Mouse (Mus musculus): ENCODE data around the gene Spata25. TPM values are rescaled to one million over a fixed set of nuclear protein-coding genes. Genes with fewer than 3 reads are reported as not detected.

Spata25 gene
- polyA plus RNA-seq, 1 experiment from 2014 or later = 0.14 TPM

- in situ Hi-C loops (cut with MboI; ENCODE audit: low pct_unique_long_range_greater_than_20kb) = no loop called here
- ChIA-PET POLR2A (interaction anchor here (0.6 to 2.1 kb wide), 3 partner anchors 11 to 23 kb away, joined by 3 to 5 read pairs (median 5); no protein-coding TSS in a partner anchor), CTCF (interaction anchor here (0.6 to 2.9 kb wide), 16 partner anchors 8 to 116 kb away, joined by 3 to 53 read pairs (median 4); partner anchors contain the start of genes Acot8, Snx21, Tnnc2 and Zswim3)
- ATAC-seq = no peak
- no peak for TF ChIP-seq CTCF (IDR thresholded peaks at IDR 0.05)
- no peak for DNase-seq (ENCODE audit: low read depth, low spot score)
- no peaks in the 10 kb centered on the region for H3K27me3 ChIP-seq
These were observed 34.6 kb downstream of the Spata25 start for GRCm38 (mm10) chr2:164793772-164794171.

- TF ChIP-seq CTCF (IDR thresholded peaks at IDR 0.05) = no peak
- ATAC-seq = peak; percentile 53
- no peak for DNase-seq (ENCODE audit: low read depth, low spot score)
- ChIA-PET POLR2A (interaction anchor here (2.1 kb wide), 1 partner anchor 21 kb away, joined by 5 read pairs; no protein-coding TSS in a partner anchor), CTCF (interaction anchor here (0.9 to 2.9 kb wide), 11 partner anchors 8 to 117 kb away, joined by 3 to 53 read pairs (median 4); partner anchors contain the start of genes Acot8, Snx21, Tnnc2 and Zswim3)
- in situ Hi-C loops (cut with MboI; ENCODE audit: low pct_unique_long_range_greater_than_20kb) = no loop called here
- no peaks in the 10 kb centered on the region for H3K27me3 ChIP-seq
These were observed 35.1 kb downstream of the Spata25 start for GRCm38 (mm10) chr2:164793236-164793635.

- ATAC-seq (no peak), DNase-seq (ENCODE audit: low read depth, low spot score) (no peak)
- POLR2A ChIA-PET = interaction anchor here (0.6 to 2.1 kb wide), 3 partner anchors 13 to 340 kb away, joined by 3 to 5 read pairs (median 5); partner anchors contain the start of gene Tnnc2
- in situ Hi-C loops (cut with MboI; ENCODE audit: low pct_unique_long_range_greater_than_20kb) = no loop called here
- CTCF ChIA-PET = interaction anchor here (0.9 to 2.9 kb wide), 7 partner anchors 11 to 117 kb away, joined by 3 to 53 read pairs (median 4); partner anchors contain the start of genes Acot8, Tnnc2 and Zswim3
- TF ChIP-seq CTCF (IDR thresholded peaks at IDR 0.05) = no peak
- H3K27me3 ChIP-seq = no peaks in the 10 kb centered on the region
These were observed 35.7 kb downstream of the Spata25 start for GRCm38 (mm10) chr2:164792400-164793190.

GRCm38 (mm10) chr2:164791841-164792261 lies 36.5 kb downstream of the Spata25 start:
- no peak for TF ChIP-seq CTCF (IDR thresholded peaks at IDR 0.05)
- ChIA-PET CTCF (no interaction called here), POLR2A (interaction anchor here (2.1 kb wide), 1 partner anchor 20 kb away, joined by 5 read pairs; no protein-coding TSS in a partner anchor)
- no peaks in the 10 kb centered on the region for H3K27me3 ChIP-seq
- in situ Hi-C loops (cut with MboI; ENCODE audit: low pct_unique_long_range_greater_than_20kb) = no loop called here
- ATAC-seq (no peak), DNase-seq (ENCODE audit: low read depth, low spot score) (no peak)

- H3K27me3 ChIP-seq = no peaks in the 10 kb centered on the region
- in situ Hi-C loops (cut with MboI; ENCODE audit: low pct_unique_long_range_greater_than_20kb) = no loop called here
- DNase-seq (ENCODE audit: low read depth, low spot score) = no peak
- no peak for TF ChIP-seq CTCF (IDR thresholded peaks at IDR 0.05)
- ChIA-PET POLR2A (no interaction called here), CTCF (no interaction called here)
- no peak for ATAC-seq
These were observed 37.9 kb downstream of the Spata25 start for GRCm38 (mm10) chr2:164790451-164790850.

GRCm38 (mm10) chr2:164788411-164788810 lies 39.9 kb downstream of the Spata25 start:
- ChIA-PET CTCF (interaction anchor here (1.5 to 2.9 kb wide), 2 partner anchors 13 to 16 kb away, joined by 3 to 17 read pairs; partner anchors contain the start of genes Acot8 and Zswim3), POLR2A (interaction anchor here (0.6 to 1.2 kb wide), 2 partner anchors 17 to 93 kb away, joined by 3 read pairs; no protein-coding TSS in a partner anchor)
- ATAC-seq (no peak), DNase-seq (ENCODE audit: low read depth, low spot score) (no peak)
- no peaks in the 10 kb centered on the region for H3K27me3 ChIP-seq
- TF ChIP-seq CTCF (IDR thresholded peaks at IDR 0.05) = no peak
- in situ Hi-C loops (cut with MboI; ENCODE audit: low pct_unique_long_range_greater_than_20kb) = no loop called here

- in situ Hi-C loops (cut with MboI; ENCODE audit: low pct_unique_long_range_greater_than_20kb) = no loop called here
- no peak for TF ChIP-seq CTCF (IDR thresholded peaks at IDR 0.05)
- CTCF ChIA-PET = interaction anchor here (1.5 to 2.9 kb wide), 2 partner anchors 14 to 16 kb away, joined by 3 to 17 read pairs; partner anchors contain the start of genes Acot8 and Zswim3
- POLR2A ChIA-PET = interaction anchor here (0.6 kb wide), 1 partner anchor 93 kb away, joined by 3 read pairs; no protein-coding TSS in a partner anchor
- H3K27me3 ChIP-seq = no peaks in the 10 kb centered on the region
- ATAC-seq = no peak
- DNase-seq (ENCODE audit: low read depth, low spot score) = no peak
These were observed 40.6 kb downstream of the Spata25 start for GRCm38 (mm10) chr2:164787779-164788178.

- DNase-seq (ENCODE audit: low read depth, low spot score) = no peak
These were observed 41.3 kb downstream of the Spata25 start for GRCm38 (mm10) chr2:164787032-164787431.

GRCm38 (mm10) chr2:164786388-164786885 lies 41.9 kb downstream of the Spata25 start:
- no peaks in the 10 kb centered on the region for H3K27me3 ChIP-seq
- ChIA-PET POLR2A (interaction anchor here (1.2 to 1.3 kb wide), 2 partner anchors 13 to 92 kb away, joined by 3 to 6 read pairs; partner anchors contain the start of gene Pcif1), CTCF (interaction anchor here (1.0 to 1.5 kb wide), 3 partner anchors 12 to 56 kb away, joined by 3 to 5 read pairs (median 4); no protein-coding TSS in a partner anchor)
- DNase-seq (ENCODE audit: low read depth, low spot score) (no peak), ATAC-seq (peak; percentile 17)
- in situ Hi-C loops (cut with MboI; ENCODE audit: low pct_unique_long_range_greater_than_20kb) = no loop called here
- no peak for TF ChIP-seq CTCF (IDR thresholded peaks at IDR 0.05)

More at GRCm38 (mm10) chr2:164787032-164787431, 41.3 kb downstream of the Spata25 start:
- CTCF ChIA-PET = interaction anchor here (1.0 to 2.9 kb wide), 4 partner anchors 11 to 56 kb away, joined by 3 to 17 read pairs (median 4); partner anchors contain the start of genes Acot8 and Zswim3
- H3K27me3 ChIP-seq = no peaks in the 10 kb centered on the region
- POLR2A ChIA-PET = no interaction called here
- ATAC-seq = no peak
- TF ChIP-seq CTCF (IDR thresholded peaks at IDR 0.05) = no peak
- in situ Hi-C loops (cut with MboI; ENCODE audit: low pct_unique_long_range_greater_than_20kb) = no loop called here

Measured in Patski (cell line).